Mouse (Mus musculus) hindbrain, embryonic 10.5 days (tissue): ENCODE data around the gene Spata2l. TPM values are rescaled to one million over a fixed set of nuclear protein-coding genes. Genes with fewer than 3 reads are reported as not detected.
"Not testable (repeated sequence)": the region's sequence is repeated elsewhere in the genome, so short reads cannot be mapped to it uniquely, and the experiment has no call there.

Experiments used
- DNase-seq: peaks from one replicate; pipeline ENCODE4 v3.0.0-alpha.2; 2017; ENCODE audit warnings: low spot score
- H3K27ac ChIP-seq: fragments of 300-500 bp; sonication (generic); 2 replicates; pipeline ENCODE4 v1.5.1; 2016; ENCODE audit warnings: mild to moderate bottlenecking, moderate library complexity
- H3K27me3 ChIP-seq: fragments of 300-500 bp; sonication (generic); 2 replicates; pipeline ENCODE4 v1.6.1; 2016; ENCODE audit warnings: mild to moderate bottlenecking; ENCODE audit not compliant: poor library complexity, insufficient read depth, severe bottlenecking
- H3K36me3 ChIP-seq: fragments of 300-500 bp; sonication (generic); 2 replicates; pipeline ENCODE4 v1.6.1; 2016; ENCODE audit warnings: mild to moderate bottlenecking, moderate library complexity
- H3K4me1 ChIP-seq: fragments of 300-500 bp; sonication (generic); replicated peaks from 2 replicates; pipeline ENCODE4 v1.6.1; 2016; ENCODE audit warnings: mild to moderate bottlenecking
- H3K4me3 ChIP-seq: fragments of 300-500 bp; sonication (generic); 2 replicates; pipeline ENCODE4 v1.5.1; 2016; ENCODE audit warnings: mild to moderate bottlenecking, moderate library complexity
- H3K9me3 ChIP-seq: fragments of 300-500 bp; sonication (generic); 2 replicates; pipeline ENCODE4 v1.6.1; 2016; ENCODE audit warnings: mild to moderate bottlenecking, moderate library complexity
- WGBS: fragments of 180-500 bp; shearing (Covaris S2); methylation state at CpG from one replicate; pipeline ENCODE4 v1.1.7; 2016; 5-methylcytosine and 5-hydroxymethylcytosine counted together
- polyA plus RNA-seq: library from polyadenylated mRNA; unstranded; fragments of >200 nt; fragmentation: Nextera tagmentation; extraction: Ambion mirVana; gene quantifications from 2 replicates; pipeline ENCODE4 v1.2.1, GENCODE M21; 2016

Spata2l gene
- polyA plus RNA-seq: 2.3 and 3.3 TPM in 2 replicates

GRCm38 (mm10) chr8:123235520-123236497 is at the start of gene Spata2l:
Gene Spata2l, minus strand, starts transcription at chr8:123236233.
- Histone ChIP-seq H3K27ac (0 out of 2 replicates have a peak within 1 kb of the TSS, but pooled peaks have one; percentile 5), H3K4me3 (peak within 1 kb of the TSS; percentile 57), H3K27me3 (peaks cover 44% of the 10 kb centered on the region), H3K4me1 (peaks cover 52% of the 10 kb centered on the region), H3K36me3 (0 out of 2 replicates have a peak, but pooled peaks cover 2% of the 10 kb centered on the region), H3K9me3 (no peaks in the 10 kb centered on the region)
- 2% methylated on average over 57 of the region's 57 CpGs for WGBS
- DNase-seq: peak; percentile 90

DNA sequence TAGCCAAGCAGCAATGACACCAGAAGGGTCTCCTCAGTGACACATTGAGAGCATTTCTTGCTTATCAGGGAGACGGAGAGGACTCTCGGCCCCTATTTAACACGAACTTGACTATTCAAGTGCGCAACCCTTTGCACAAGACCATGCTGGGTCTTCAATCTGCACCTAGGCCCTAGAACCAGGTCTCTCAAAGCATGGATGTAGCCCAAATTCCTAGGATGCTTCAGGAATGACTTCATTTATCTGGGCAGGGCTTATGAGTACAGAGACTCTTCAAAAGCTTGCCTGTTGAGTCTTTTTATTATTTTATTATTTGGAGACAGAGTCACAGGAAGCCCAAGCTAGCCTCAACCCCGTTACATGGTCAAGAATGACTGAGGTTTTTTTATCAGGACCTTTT is 48.5 kb upstream of the Spata2l start:
- Histone ChIP-seq H3K27me3 (no peaks in the 10 kb centered on the region), H3K4me3 (no peak overlapping the region), H3K9me3 (no peaks in the 10 kb centered on the region), H3K4me1 (no peaks in the 10 kb centered on the region), H3K36me3 (peaks cover 78% of the 10 kb centered on the region), H3K27ac (no peak overlapping the region)
- DNase-seq: no peak
- WGBS: 93% methylated on average over 5 of the region's 5 CpGs

- no peak overlapping the region for H3K4me3 ChIP-seq
- 90% methylated on average over 7 of the region's 7 CpGs for WGBS
- H3K9me3 ChIP-seq: no peaks in the 10 kb centered on the region
- no peak overlapping the region for H3K27ac ChIP-seq
- H3K4me1 ChIP-seq: no peaks in the 10 kb centered on the region
- no peak for DNase-seq
- no peaks in the 10 kb centered on the region for H3K27me3 ChIP-seq
- H3K36me3 ChIP-seq: peaks cover 77% of the 10 kb centered on the region
Observed at GRCm38 (mm10) chr8:123283991-123284390, 48.0 kb upstream of the Spata2l start.

DNA sequence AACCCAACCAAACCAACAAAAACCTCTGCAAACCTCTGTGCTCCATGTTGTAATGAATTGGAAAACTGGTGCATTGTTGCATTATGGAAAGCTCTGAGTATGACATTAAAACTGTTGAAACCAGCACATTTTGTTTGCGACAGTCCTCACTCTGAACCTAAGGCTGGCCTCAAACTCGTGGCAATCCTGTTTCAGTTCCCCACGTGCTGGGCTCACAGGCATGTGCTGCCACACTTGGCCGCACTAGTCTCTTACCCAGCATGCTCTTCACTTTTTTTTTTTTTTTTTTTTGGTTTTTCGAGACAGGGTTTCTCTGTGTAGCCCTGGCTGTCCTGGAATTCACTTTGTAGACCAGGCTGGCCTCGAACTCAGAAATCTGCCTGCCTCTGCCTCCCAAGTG is 47.0 kb upstream of the Spata2l start:
- H3K27ac ChIP-seq, H3K27me3 ChIP-seq, H3K9me3 ChIP-seq, H3K4me3 ChIP-seq, DNase-seq, H3K4me1 ChIP-seq: not testable (repeated sequence)
- H3K36me3 ChIP-seq: peaks cover 77% of the 10 kb centered on the region
- 85% methylated on average over 6 of the region's 6 CpGs for WGBS

GRCm38 (mm10) chr8:123280302-123281094 is 44.5 kb upstream of the Spata2l start:
- Histone ChIP-seq H3K36me3 (peaks cover 69% of the 10 kb centered on the region), H3K4me1 (no peaks in the 10 kb centered on the region), H3K9me3 (no peaks in the 10 kb centered on the region), H3K27me3 (no peaks in the 10 kb centered on the region), H3K4me3 (no peak overlapping the region), H3K27ac (no peak overlapping the region)
- WGBS: 87% methylated on average over 13 of the region's 13 CpGs
- DNase-seq: no peak

- no peaks in the 10 kb centered on the region for H3K4me1 ChIP-seq
- no peaks in the 10 kb centered on the region for H3K9me3 ChIP-seq
- H3K4me3 ChIP-seq: no peak overlapping the region
- no peak for DNase-seq
- peaks cover 75% of the 10 kb centered on the region for H3K36me3 ChIP-seq
- no peak overlapping the region for H3K27ac ChIP-seq
- no peaks in the 10 kb centered on the region for H3K27me3 ChIP-seq
- WGBS: 93% methylated on average over 4 of the region's 4 CpGs
Observed at GRCm38 (mm10) chr8:123279828-123280227, 43.8 kb upstream of the Spata2l start.

GRCm38 (mm10) chr8:123278445-123278844 is 42.4 kb upstream of the Spata2l start:
- Histone ChIP-seq H3K27me3 (no peaks in the 10 kb centered on the region), H3K9me3 (no peaks in the 10 kb centered on the region), H3K27ac (no peak overlapping the region), H3K4me1 (no peaks in the 10 kb centered on the region), H3K36me3 (peaks cover 80% of the 10 kb centered on the region), H3K4me3 (no peak overlapping the region)
- WGBS: 90% methylated on average over 7 of the region's 7 CpGs
- DNase-seq: no peak

GRCm38 (mm10) chr8:123275096-123275495 is 39.1 kb upstream of the Spata2l start:
- Histone ChIP-seq H3K4me3 (no peak overlapping the region), H3K4me1 (peaks cover 7% of the 10 kb centered on the region; the same call in 1 of the 2 replicates), H3K27me3 (no peaks in the 10 kb centered on the region), H3K9me3 (no peaks in the 10 kb centered on the region), H3K36me3 (peaks cover 89% of the 10 kb centered on the region), H3K27ac (no peak overlapping the region)
- WGBS: 94% methylated on average over 12 of the region's 12 CpGs
- no peak for DNase-seq

- no peak for DNase-seq
- H3K27ac ChIP-seq: no peak overlapping the region
- H3K4me3 ChIP-seq: no peak overlapping the region
- no peaks in the 10 kb centered on the region for H3K27me3 ChIP-seq
- peaks cover 91% of the 10 kb centered on the region for H3K36me3 ChIP-seq
- no peaks in the 10 kb centered on the region for H3K9me3 ChIP-seq
- WGBS: 82% methylated on average over 5 of the region's 5 CpGs
- H3K4me1 ChIP-seq: peaks cover 7% of the 10 kb centered on the region; the same call in 1 of the 2 replicates
Observed at GRCm38 (mm10) chr8:123274447-123274846, 38.4 kb upstream of the Spata2l start.

- no peak for DNase-seq
- Histone ChIP-seq H3K36me3 (peaks cover 97% of the 10 kb centered on the region), H3K4me1 (peaks cover 22% of the 10 kb centered on the region), H3K4me3 (no peak overlapping the region), H3K9me3 (no peaks in the 10 kb centered on the region), H3K27me3 (no peaks in the 10 kb centered on the region), H3K27ac (peak overlapping the region; percentile 72)
- WGBS: 78% methylated on average over 4 of the region's 4 CpGs
Observed at GRCm38 (mm10) chr8:123271901-123272300, 35.9 kb upstream of the Spata2l start.

DNA sequence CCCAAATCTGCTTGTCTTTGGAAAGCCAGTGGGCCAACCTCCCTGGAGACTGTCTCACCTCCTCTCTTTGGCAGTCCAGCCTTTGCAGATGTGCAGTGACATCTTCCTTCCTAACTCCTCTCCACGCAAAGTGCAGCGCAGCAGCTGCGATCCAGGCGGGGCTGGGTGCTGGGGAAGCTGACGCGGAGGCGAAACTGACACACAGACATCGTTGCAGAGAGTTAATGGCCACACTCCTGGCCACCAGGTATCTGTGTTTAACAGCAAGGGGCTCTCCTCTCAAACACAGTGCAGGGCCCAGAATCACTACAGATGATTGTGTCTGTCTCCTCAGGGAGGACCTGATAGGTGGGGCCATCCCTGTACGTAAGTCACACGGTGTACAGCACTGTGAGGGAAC is 35.1 kb upstream of the Spata2l start:
- 93% methylated on average over 10 of the region's 10 CpGs for WGBS
- H3K4me3 ChIP-seq: no peak overlapping the region
- peaks cover 22% of the 10 kb centered on the region for H3K4me1 ChIP-seq
- DNase-seq: no peak
- H3K36me3 ChIP-seq: peaks cover 99% of the 10 kb centered on the region
- no peaks in the 10 kb centered on the region for H3K9me3 ChIP-seq
- no peaks in the 10 kb centered on the region for H3K27me3 ChIP-seq
- H3K27ac ChIP-seq: 0 out of 2 replicates have a peak overlapping the region, but pooled peaks have one; percentile 72

DNA sequence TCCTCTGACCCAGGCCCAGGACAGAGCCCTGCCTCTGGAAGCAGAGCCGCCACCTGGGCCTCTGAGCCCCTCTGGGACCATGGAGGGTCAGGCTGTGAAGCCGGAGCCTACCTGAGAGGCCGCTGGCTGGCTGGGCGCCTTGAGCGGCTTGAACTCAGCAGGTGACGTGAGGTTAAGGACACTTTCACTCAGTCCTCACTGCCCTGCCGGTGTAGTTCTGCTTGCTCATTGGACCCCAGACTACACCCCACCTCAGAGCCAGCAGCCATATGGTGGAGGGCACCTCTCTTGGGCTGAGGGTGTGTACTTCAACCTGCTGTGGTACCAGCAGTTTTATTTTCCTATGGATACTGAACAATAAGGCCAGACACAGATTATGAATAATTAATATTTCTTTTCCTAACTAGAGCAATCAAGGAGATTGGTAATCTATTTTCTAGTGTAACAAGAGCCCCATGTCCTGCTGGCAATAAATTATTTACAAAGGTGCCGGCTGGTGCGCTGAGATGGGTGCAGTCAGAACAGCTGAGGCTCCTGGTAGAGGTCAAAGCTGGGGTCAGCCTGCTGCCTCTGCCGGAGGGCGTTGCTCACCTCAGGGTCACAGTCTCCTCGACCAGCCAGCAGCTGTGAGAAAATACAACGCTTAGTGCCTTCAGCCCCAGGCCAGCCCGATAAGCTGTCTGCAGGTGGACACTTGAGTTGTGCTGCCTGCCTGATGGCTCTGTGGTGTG is 32.1 kb upstream of the Spata2l start:
- peak overlapping the region; percentile 74 for H3K27ac ChIP-seq
- H3K4me1 ChIP-seq: peaks cover 22% of the 10 kb centered on the region
- peaks cover 100% of the 10 kb centered on the region for H3K36me3 ChIP-seq
- peak; percentile 62 for DNase-seq
- H3K9me3 ChIP-seq: no peaks in the 10 kb centered on the region
- H3K27me3 ChIP-seq: no peaks in the 10 kb centered on the region
- WGBS: 73% methylated on average over 14 of the region's 14 CpGs
- H3K4me3 ChIP-seq: no peak overlapping the region
